Mouse (Mus musculus): ENCODE results near the gene Kcnk12.

GRCm38 (mm10) chr17:87793331-87793730 lies 4.5 kb downstream of the Kcnk12 start:
- TF ChIP-seq ZC3H11A (IDR thresholded peaks at IDR 0.05; ENCODE audit: low read depth, low read length) (no peak), HCFC1 (IDR thresholded peaks at IDR 0.05; ENCODE audit: low read depth, low read length) (no peak), CTCF (conservative IDR thresholded peaks at IDR 0.05 in 1 of 2, IDR thresholded peaks at IDR 0.05 in 1 of 2; ENCODE audit: low read depth in 2 of 2, low read length in 2 of 2) (no peak), RAD21 (IDR thresholded peaks at IDR 0.05; ENCODE audit: low read depth, low read length) (no peak), MAZ (IDR thresholded peaks at IDR 0.05; ENCODE audit: low read depth, low read length) (no peak), MYC (IDR thresholded peaks at IDR 0.05; ENCODE audit: low read depth, low read length) (no peak), MXI1 (IDR thresholded peaks at IDR 0.05; ENCODE audit: low read depth, low read length) (no peak), MAFK (IDR thresholded peaks at IDR 0.05; ENCODE audit: insufficient replicate concordance, low read length) (no peak), KAT2A (IDR thresholded peaks at IDR 0.05; ENCODE audit: insufficient replicate concordance, low read length) (no peak), TBP (conservative IDR thresholded peaks at IDR 0.05; ENCODE audit: low read depth, low read length) (no peak)
